Mouse (Mus musculus) olfactory bulb, adult 2 months (tissue): Measurements from ENCODE around the gene Ebi3. TPM values are rescaled to one million over a fixed set of nuclear protein-coding genes. Genes with fewer than 3 reads are reported as not detected.

Experiments
- H3K27ac ChIP-seq: fragments of 200-500 bp; 2 replicates; pipeline ENCODE4 v1.5.1; 2012; ENCODE audit warnings: low read depth, low read length; ENCODE audit not compliant: insufficient read depth
- H3K4me1 ChIP-seq: fragments of 200-500 bp; 2 replicates; pipeline ENCODE4 v1.6.1; 2012; ENCODE audit warnings: low read length; ENCODE audit not compliant: control insufficient read depth, insufficient read depth
- H3K4me3 ChIP-seq: fragments of 200-500 bp; 2 replicates; pipeline ENCODE4 v1.5.1; 2012; ENCODE audit warnings: mild to moderate bottlenecking, low read depth, low read length, moderate library complexity; ENCODE audit not compliant: insufficient read depth
- CTCF ChIP-seq: fragments of 200-500 bp; IDR thresholded peaks from 2 replicates; pipeline ENCODE4 v1.5.1; 2012; ENCODE audit warnings: low read depth, mild to moderate bottlenecking, low read length, moderate library complexity; ENCODE audit not compliant: insufficient read depth
- POLR2A ChIP-seq: fragments of 200-500 bp; IDR thresholded peaks from 2 replicates; pipeline ENCODE4 v1.6.1; 2012; ENCODE audit warnings: mild to moderate bottlenecking, low read depth, low read length, moderate library complexity; ENCODE audit not compliant: insufficient read depth
- WGBS: fragments of 180-500 bp; shearing (Covaris S2); methylation state at CpG from one replicate; pipeline ENCODE4 v1.1.7; 2018; 5-methylcytosine and 5-hydroxymethylcytosine counted together
- polyA plus RNA-seq: library from polyadenylated mRNA; stranded (reverse); fragments of >200 nt; gene quantifications from 2 replicates; pipeline ENCODE4 v1.2.4, GENCODE M21; 2012; ENCODE audit warnings: low replicate concordance; ENCODE audit not compliant: missing spikeins, insufficient read depth, insufficient read length

Ebi3 gene
- polyA plus RNA-seq, 1 experiment: not detected

DNA sequence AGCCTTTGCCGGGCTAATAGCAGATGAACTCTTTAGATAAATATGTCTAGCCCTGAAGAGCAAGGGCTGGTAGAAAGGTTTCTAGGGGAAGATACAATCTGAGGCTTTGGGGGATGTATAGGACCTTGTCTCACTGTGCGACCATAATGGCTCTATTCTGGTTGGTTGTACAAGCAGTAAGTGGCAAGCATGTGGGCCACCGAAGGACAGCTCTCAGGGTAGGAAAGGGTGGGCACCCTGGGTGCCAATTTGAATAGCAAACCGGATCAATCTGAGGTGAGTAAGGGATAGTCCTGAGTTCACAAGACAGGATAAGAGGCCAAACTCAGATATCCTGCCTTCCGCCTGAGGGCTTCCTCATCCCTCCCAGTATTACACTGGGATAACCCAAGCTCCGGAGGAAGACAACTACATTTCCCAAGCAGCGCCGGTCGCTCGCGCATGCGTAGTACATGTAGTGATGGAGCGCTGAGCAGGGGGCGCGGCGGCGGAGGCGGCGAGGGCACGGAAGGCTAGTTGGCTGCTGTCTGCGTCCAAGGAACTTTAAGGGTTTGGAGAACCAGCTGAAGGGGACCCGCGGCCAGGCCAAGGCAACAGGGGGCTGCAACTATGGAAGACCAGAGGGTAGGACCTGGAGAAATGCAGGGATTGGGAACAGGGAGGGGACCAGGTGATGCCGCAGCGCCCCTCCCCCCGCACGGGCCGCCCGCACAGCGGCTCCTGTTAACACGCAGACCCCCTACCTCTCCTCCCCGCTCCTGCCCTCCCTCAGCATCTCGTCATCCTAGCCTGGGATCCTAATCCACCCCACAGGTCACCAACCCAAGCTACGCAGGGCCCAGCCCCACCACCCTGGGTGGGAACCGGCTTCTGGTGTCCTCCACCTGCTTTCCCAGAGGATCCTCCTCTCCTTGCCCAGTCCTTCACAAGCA, 33.9 kb downstream of the Ebi3 start, which contains the start of gene Fsd1:
Fsd1 (plus strand) TSS at position 480 of the 932 bp plus-strand sequence.
- 8% methylated on average over 35 of the region's 35 CpGs for WGBS

GRCm38 (mm10) chr17:55990278-55990898, 37.9 kb downstream of the Ebi3 start:
- peaks cover 20% of the 10 kb centered on the region for H3K4me1 ChIP-seq
- H3K4me3 ChIP-seq: no peak overlapping the region
- no peak overlapping the region for H3K27ac ChIP-seq
- TF ChIP-seq CTCF (no peak), POLR2A (no peak)
- WGBS: 88% methylated on average over 8 of the region's 8 CpGs

More for the DNA sequence above, 33.9 kb downstream of the Ebi3 start, which contains the start of gene Fsd1:
- Histone ChIP-seq H3K27ac (no peak within 1 kb of the TSS), H3K4me3 (peak within 1 kb of the TSS; percentile 69), H3K4me1 (peaks cover 10% of the 10 kb centered on the region; the same call in 1 of the 2 replicates)
- peak; percentile 22; the same call in 1 of the 2 replicates for TF ChIP-seq POLR2A
- no peak for TF ChIP-seq CTCF

DNA sequence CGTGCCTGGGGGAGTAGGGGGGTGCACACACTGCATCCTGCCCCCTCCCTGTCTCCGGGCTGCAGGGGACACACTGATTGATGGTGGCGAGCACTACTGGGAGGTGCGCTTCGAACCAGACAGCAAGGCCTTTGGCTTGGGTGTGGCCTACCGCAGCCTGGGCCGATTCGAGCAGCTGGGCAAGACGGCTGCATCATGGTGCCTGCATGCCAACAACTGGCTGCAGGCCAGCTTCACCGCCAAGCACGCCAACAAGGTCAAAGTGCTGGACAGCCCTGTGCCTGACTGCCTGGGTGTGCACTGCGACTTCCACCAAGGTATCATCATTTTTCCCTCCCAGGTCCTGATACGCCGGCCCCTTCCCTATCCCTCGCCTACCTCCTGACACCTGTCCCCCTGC, 43.6 kb downstream of the Ebi3 start:
- WGBS: 83% methylated on average over 15 of the region's 15 CpGs
- no peak for TF ChIP-seq POLR2A
- no peak for TF ChIP-seq CTCF
- Histone ChIP-seq H3K27ac (no peak overlapping the region), H3K4me3 (no peak overlapping the region), H3K4me1 (peaks cover 10% of the 10 kb centered on the region)

DNA sequence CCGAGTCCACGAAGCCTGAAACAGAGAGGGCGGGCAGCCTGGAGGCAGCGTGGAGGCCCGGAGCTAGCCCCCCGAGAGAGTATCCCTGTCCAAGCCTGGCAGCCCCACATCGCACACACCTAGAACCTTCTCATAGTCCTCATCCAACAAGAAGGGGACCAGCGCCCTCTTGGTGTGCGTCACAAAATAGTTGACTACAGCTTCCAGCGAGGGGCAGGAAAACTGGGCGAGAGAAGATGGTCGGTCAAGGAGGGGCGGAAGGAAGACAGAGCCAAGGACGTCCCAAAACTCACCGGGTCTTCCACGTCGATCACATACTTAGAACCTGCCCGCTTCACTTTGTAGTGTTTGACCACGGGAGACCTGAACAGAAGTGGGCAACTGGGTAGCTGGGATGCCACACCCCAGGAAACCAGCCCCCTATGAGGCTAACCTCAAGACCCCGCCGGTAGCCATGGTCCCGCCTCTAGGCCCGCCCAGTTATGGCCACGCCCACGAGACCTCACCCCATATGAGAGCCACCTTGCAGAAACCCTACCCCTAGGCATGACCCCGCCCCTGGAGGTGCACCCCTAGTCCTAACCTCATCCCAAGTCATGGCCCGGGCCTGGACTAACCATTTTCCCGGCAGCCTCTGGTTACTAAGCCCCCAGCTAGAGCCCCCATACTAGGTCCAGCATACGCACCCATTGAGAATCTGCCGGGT, 47.5 kb downstream of the Ebi3 start:
- Histone ChIP-seq H3K27ac (no peak overlapping the region), H3K4me1 (no peaks in the 10 kb centered on the region), H3K4me3 (no peak overlapping the region)
- TF ChIP-seq POLR2A: no peak
- no peak for TF ChIP-seq CTCF
- WGBS: 13% methylated on average over 30 of the region's 30 CpGs

GRCm38 (mm10) chr17:56003000-56003399, 50.6 kb downstream of the Ebi3 start:
- TF ChIP-seq CTCF (no peak), POLR2A (no peak)
- Histone ChIP-seq H3K27ac (no peak overlapping the region), H3K4me1 (no peaks in the 10 kb centered on the region), H3K4me3 (no peak overlapping the region)
- 81% methylated on average over 3 of the region's 3 CpGs for WGBS

- WGBS: 50% methylated on average over 13 of the region's 13 CpGs
- Histone ChIP-seq H3K27ac (no peak within 1 kb of the TSS), H3K4me1 (peaks cover 10% of the 10 kb centered on the region), H3K4me3 (no peak within 1 kb of the TSS)
- TF ChIP-seq CTCF (no peak), POLR2A (no peak)
Observed at GRCm38 (mm10) chr17:56005415-56006061, 53.1 kb downstream of the Ebi3 start, which contains the start of the genes Stap2 and Mpnd. TSS of gene Stap2 (minus strand) at chr17:56005584. TSS of gene Mpnd (plus strand) at chr17:56005711.

Other genes starting within 250 kb of the Ebi3 start
- not detected in 2 replicates for gene Pot1b, start 240.0 kb upstream of the Ebi3 start, polyA plus RNA-seq
- gene Adgre4, start 202.7 kb upstream of the Ebi3 start, polyA plus RNA-seq: not detected in 2 replicates
- not detected in 2 replicates for gene Zfp119a, start 73.7 kb upstream of the Ebi3 start, polyA plus RNA-seq
- not detected in 2 replicates for gene Zfp959, start 60.5 kb upstream of the Ebi3 start, polyA plus RNA-seq
- gene Zfp119b, start 3.1 kb upstream of the Ebi3 start, polyA plus RNA-seq: not detected in 2 replicates
- not detected in 2 replicates for gene Yju2, start 6.5 kb downstream of the Ebi3 start, polyA plus RNA-seq
- not detected in 2 replicates for gene Shd, start 17.8 kb downstream of the Ebi3 start, polyA plus RNA-seq
- gene Fsd1, start 33.9 kb downstream of the Ebi3 start, polyA plus RNA-seq: not detected in 2 replicates
- not detected in 2 replicates for gene Stap2, start 52.9 kb downstream of the Ebi3 start, polyA plus RNA-seq
- gene Mpnd, start 53.1 kb downstream of the Ebi3 start, polyA plus RNA-seq: not detected in 2 replicates
- gene Sh3gl1, start 84.0 kb downstream of the Ebi3 start, polyA plus RNA-seq: not detected in 2 replicates
- gene Chaf1a, start 87.8 kb downstream of the Ebi3 start, polyA plus RNA-seq: not detected in 2 replicates
- not detected in 2 replicates for gene Ubxn6, start 122.4 kb downstream of the Ebi3 start, polyA plus RNA-seq
- 483 TPM in 1 of 2 replicates, not detected in the other for gene Hdgfl2, start 127.0 kb downstream of the Ebi3 start, polyA plus RNA-seq
- not detected in 2 replicates for gene Plin4, start 157.2 kb downstream of the Ebi3 start, polyA plus RNA-seq
- not detected in 2 replicates for gene Plin5, start 165.0 kb downstream of the Ebi3 start, polyA plus RNA-seq
- not detected in 2 replicates for gene Lrg1, start 169.4 kb downstream of the Ebi3 start, polyA plus RNA-seq
- gene Sema6b, start 187.7 kb downstream of the Ebi3 start, polyA plus RNA-seq: not detected in 2 replicates
- not detected in 2 replicates for gene Tnfaip8l1, start 209.8 kb downstream of the Ebi3 start, polyA plus RNA-seq
- not detected in 2 replicates for gene Mydgf, start 231.3 kb downstream of the Ebi3 start, polyA plus RNA-seq